Mouse (Mus musculus) cortical plate, adult 2 months (tissue): Measurements from ENCODE around the gene Vwa2.

Experiments used
- CTCF ChIP-seq: fragments of 200-500 bp; IDR thresholded peaks from 2 replicates; pipeline ENCODE4 v1.5.1; 2011; ENCODE audit warnings: mild to moderate bottlenecking, control low read depth, low read length; ENCODE audit not compliant: insufficient read depth; ENCODE audit errors: extremely low read depth
- POLR2A ChIP-seq: fragments of 200-500 bp; IDR thresholded peaks from 2 replicates; pipeline ENCODE4 v1.6.1; 2011; ENCODE audit warnings: mild to moderate bottlenecking, low read length, control low read depth; ENCODE audit not compliant: insufficient read depth; ENCODE audit errors: extremely low read depth

- TF ChIP-seq CTCF (no peak), POLR2A (no peak)
Measured at GRCm38 (mm10) chr19:56907850-56908249, 33.8 kb downstream of the Vwa2 start.
